Mouse (Mus musculus): ENCODE data around the gene Chd5. TPM values are rescaled to one million over a fixed set of nuclear protein-coding genes. Genes with fewer than 3 reads are reported as not detected.

Gene Chd5
- total RNA-seq, 2 experiments from 2014 or later = 140 to 154 TPM

GRCm38 (mm10) chr4:152315498-152316213 is 22.8 kb upstream of the Chd5 start:
- no peak for DNase-seq (ENCODE audit: low spot score in 2 of 2)

GRCm38 (mm10) chr4:152317631-152318033 is 20.8 kb upstream of the Chd5 start:
- no peak for DNase-seq (ENCODE audit: low spot score in 2 of 2)

- no peak for DNase-seq (ENCODE audit: low spot score in 2 of 2)
Measured at GRCm38 (mm10) chr4:152318517-152319234, 19.8 kb upstream of the Chd5 start, which contains the start of gene Rnf207. Rnf207 (minus strand) TSS chr4:152318993.

- DNase-seq (ENCODE audit: low spot score in 2 of 2) = no peak
Measured at GRCm38 (mm10) chr4:152321464-152321863, 17.0 kb upstream of the Chd5 start.

- DNase-seq (ENCODE audit: low spot score in 2 of 2) = no peak
Measured at GRCm38 (mm10) chr4:152324641-152325562, 13.5 kb upstream of the Chd5 start.

GRCm38 (mm10) chr4:152325574-152326411 is 12.7 kb upstream of the Chd5 start, which contains the start of gene Rpl22:
Rpl22 (plus strand) TSS chr4:152325742.
- DNase-seq (ENCODE audit: low spot score in 2 of 2) = peak; percentile 89 to 97

- DNase-seq (ENCODE audit: low spot score in 2 of 2) = no peak
Measured at GRCm38 (mm10) chr4:152326543-152326942, 11.9 kb upstream of the Chd5 start.

- no peak for DNase-seq (ENCODE audit: low spot score in 2 of 2)
Measured at GRCm38 (mm10) chr4:152328691-152329090, 9.8 kb upstream of the Chd5 start.

GRCm38 (mm10) chr4:152332952-152333351 is 5.5 kb upstream of the Chd5 start:
- peak in 1 of 2 experiments; percentile 74 for DNase-seq (ENCODE audit: low spot score in 2 of 2)

GRCm38 (mm10) chr4:152333587-152333986 is 4.9 kb upstream of the Chd5 start:
- DNase-seq (ENCODE audit: low spot score in 2 of 2) = no peak

GRCm38 (mm10) chr4:152337772-152338171 is 679 bp upstream of the Chd5 start:
- DNase-seq (ENCODE audit: low spot score in 2 of 2) = no peak

- DNase-seq (ENCODE audit: low spot score in 2 of 2) = no peak
Measured at GRCm38 (mm10) chr4:152339293-152339790, 891 bp downstream of the Chd5 start.

GRCm38 (mm10) chr4:152340584-152341284 is 2.3 kb downstream of the Chd5 start:
- no peak for DNase-seq (ENCODE audit: low spot score in 2 of 2)

GRCm38 (mm10) chr4:152343296-152343695 is 4.8 kb downstream of the Chd5 start:
- no peak for DNase-seq (ENCODE audit: low spot score in 2 of 2)

- no peak for DNase-seq (ENCODE audit: low spot score in 2 of 2)
Measured at GRCm38 (mm10) chr4:152344651-152345050, 6.2 kb downstream of the Chd5 start.

- no peak for DNase-seq (ENCODE audit: low spot score in 2 of 2)
Measured at GRCm38 (mm10) chr4:152345120-152345889, 6.9 kb downstream of the Chd5 start.

- peak; percentile 42 to 81 for DNase-seq (ENCODE audit: low spot score in 2 of 2)
Measured at GRCm38 (mm10) chr4:152349837-152350381, 11.5 kb downstream of the Chd5 start.

GRCm38 (mm10) chr4:152350722-152351421 is 12.4 kb downstream of the Chd5 start:
- DNase-seq (ENCODE audit: low spot score in 2 of 2) = no peak

Measured in layer of hippocampus, postnatal 14 days (tissue).